Mouse (Mus musculus) gonadal fat pad, adult 2 months (tissue): ENCODE data around the gene Wfdc21. TPM values are rescaled to one million over a fixed set of nuclear protein-coding genes. Genes with fewer than 3 reads are reported as not detected.

Experiments
- DNase-seq: peaks from one replicate; pipeline ENCODE4 v3.0.0-alpha.2; 2012; ENCODE audit warnings: low read depth
- polyA plus RNA-seq: library from polyadenylated mRNA; depleted of rRNA; stranded (reverse); fragments of >200 nt; gene quantifications from 2 replicates; pipeline ENCODE4 v1.2.3, GENCODE M21; 2012; rRNA removed

The Wfdc21 gene
- polyA plus RNA-seq, 1 experiment, result 198 TPM

DNA sequence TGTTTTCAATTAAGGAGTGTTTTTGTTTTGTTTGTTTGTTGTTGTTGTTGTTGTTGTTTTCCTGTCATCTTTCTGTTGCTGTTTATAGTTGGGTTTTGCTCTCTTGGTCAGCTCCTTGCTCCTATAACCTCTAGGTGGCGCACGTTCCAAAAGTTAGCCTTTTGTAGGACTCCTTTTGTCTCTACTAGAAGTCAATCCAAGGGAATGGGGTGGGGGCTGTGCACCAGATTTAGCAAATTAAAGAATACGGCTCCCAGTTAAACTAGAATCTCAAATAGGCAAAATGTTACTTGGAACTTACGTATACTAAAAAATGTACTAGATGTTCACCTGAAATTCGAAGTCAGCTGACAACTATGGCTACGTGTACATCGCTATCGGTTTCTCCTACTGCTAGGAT, 55.4 kb downstream of the Wfdc21 start:
- DNase-seq, result no peak

Other genes starting within 250 kb of the Wfdc21 start
- gene Heatr9, start 224.8 kb upstream of the Wfdc21 start, polyA plus RNA-seq, result not detected in 2 replicates
- 19.1 and 24.7 TPM in 2 replicates for gene Ccl5, start 216.4 kb upstream of the Wfdc21 start, polyA plus RNA-seq
- gene Ccl9, start 168.3 kb upstream of the Wfdc21 start, polyA plus RNA-seq, result 8.2 and 12.1 TPM in 2 replicates
- gene Ccl6, start 153.9 kb upstream of the Wfdc21 start, polyA plus RNA-seq, result 22.6 and 37.3 TPM in 2 replicates
- gene Rpl9-ps1, start 101.3 kb upstream of the Wfdc21 start, polyA plus RNA-seq, result not detected in 2 replicates
- gene Ccl3, start 97.6 kb upstream of the Wfdc21 start, polyA plus RNA-seq, result 1.2 and 1.8 TPM in 2 replicates
- 0.66 and 1.2 TPM in 2 replicates for gene Ccl4, start 84.4 kb upstream of the Wfdc21 start, polyA plus RNA-seq
- gene Wfdc17, start 42.9 kb upstream of the Wfdc21 start, polyA plus RNA-seq, result 9.9 and 15.9 TPM in 2 replicates
- 0.28 TPM in 1 of 2 replicates, not detected in the other for gene Wfdc18, start 37.9 kb upstream of the Wfdc21 start, polyA plus RNA-seq
- 15.9 and 16.0 TPM in 2 replicates for gene Heatr6, start 6.8 kb downstream of the Wfdc21 start, polyA plus RNA-seq
- gene Hnf1b, start 103.1 kb downstream of the Wfdc21 start, polyA plus RNA-seq, result 26.8 and 42.5 TPM in 2 replicates
- 6.2 and 7.5 TPM in 2 replicates for gene Ddx52, start 195.1 kb downstream of the Wfdc21 start, polyA plus RNA-seq
- 24.5 and 24.8 TPM in 2 replicates for gene Synrg, start 217.5 kb downstream of the Wfdc21 start, polyA plus RNA-seq